In genomic region chr8:84989810-84990209, GRCm38 (mm10) we compare ENCODE assay signal across 8 mouse cellular contexts. TPM values are rescaled to one million over a fixed set of nuclear protein-coding genes. Genes with fewer than 3 reads are reported as not detected.
DNase-seq lines count a peak whose midpoint lies in the region; ATAC-seq and TF ChIP-seq lines count a peak whose summit lies in the region.

No protein-coding gene starts in this region.

- no peak; a peak in 1 of 4 replicates for TF ChIP-seq EP300 in MEL (IDR thresholded peaks at IDR 0.05; ENCODE audit: low read depth in 1 of 2, low read length in 2 of 2)

- H3K9ac ChIP-seq in MEL (ENCODE audit: control insufficient read depth, low read depth, low read length, poor library complexity, severe bottlenecking) = peak overlapping the region; percentile 87
- H3K9ac ChIP-seq in lung, embryonic 16.5 days (ENCODE audit: low read length) = peak overlapping the region; percentile 75

- peaks cover 0 to 16% of the 10 kb centered on the region in 2 experiments; a peak in 2 of 4 replicates for H3K36me3 ChIP-seq in MEL (ENCODE audit: control insufficient read depth in 1 of 2, insufficient read depth in 2 of 2, low read length in 2 of 2)
- no peaks in the 10 kb centered on the region for H3K36me3 ChIP-seq in lung, embryonic 16.5 days (ENCODE audit: control insufficient read depth, insufficient read depth, low read length)
- H3K36me3 ChIP-seq in thymus, adult 2 months (ENCODE audit: control insufficient read depth, insufficient read depth, low read length) = no peaks in the 10 kb centered on the region

- H3K4me2 ChIP-seq in lung, embryonic 16.5 days (ENCODE audit: low read depth, low read length) = peak overlapping the region; percentile 88

- peak; percentile 82 for TF ChIP-seq RAD21 in MEL (IDR thresholded peaks at IDR 0.05; ENCODE audit: low read depth, low read length)

- peak; percentile 95 for DNase-seq in MEL (ENCODE audit: low read depth, low spot score)
- DNase-seq in cerebellum, adult 9-10 months = peak; percentile 93
- peak; percentile 86 for DNase-seq in layer of hippocampus, adult 9-11 months
- DNase-seq in thymus, adult 2 months = peak; percentile 92

- no peaks in the 10 kb centered on the region for H3K9me3 ChIP-seq in MEL (replicated peaks; ENCODE audit: insufficient read depth, low read length)
- H3K9me3 ChIP-seq in lung, embryonic 16.5 days (ENCODE audit: control insufficient read depth, low read length) = no peaks in the 10 kb centered on the region

- peak; percentile 18; the same call in 1 of the 2 replicates for ATAC-seq in frontal cortex, adult (ENCODE audit: low TSS enrichment)
- ATAC-seq in hematopoietic stem cell, adult 5-6 weeks (replicated peaks in 1 of 2; ENCODE audit: insufficient read depth in 1 of 2, low FRiP score in 2 of 2, low TSS enrichment in 1 of 2, low read depth in 1 of 2, poor library complexity in 2 of 2, severe bottlenecking in 2 of 2) = peak; percentile 43 to 51; a peak in 3 of 4 replicates
- ATAC-seq in lung, embryonic 16.5 days (ENCODE audit: low read depth) = peak; percentile 64

- TF ChIP-seq CTCF in MEL (IDR thresholded peaks at IDR 0.05 in 2 of 3, conservative IDR thresholded peaks at IDR 0.05 in 1 of 3; ENCODE audit: control insufficient read depth in 1 of 3, insufficient read depth in 1 of 3, low read depth in 2 of 3, low read length in 3 of 3, poor library complexity in 1 of 3, severe bottlenecking in 1 of 3) = peak; percentile 60 to 99 (median 97); a peak in 5 of 6 replicates
- TF ChIP-seq CTCF in olfactory bulb, adult 2 months (IDR thresholded peaks at IDR 0.05; ENCODE audit: insufficient read depth, low read depth, low read length) = peak; percentile 91
- TF ChIP-seq CTCF in thymus, adult 2 months (IDR thresholded peaks at IDR 0.05; ENCODE audit: borderline replicate concordance, control insufficient read depth, extremely low read depth, insufficient read depth, low read length, poor library complexity) = peak; percentile 97

- TF ChIP-seq POLR2A in MEL (IDR thresholded peaks at IDR 0.05; ENCODE audit: control insufficient read depth in 1 of 2, insufficient read depth in 1 of 2, low read depth in 1 of 2, low read length in 2 of 2, poor library complexity in 1 of 2) = no peak
- TF ChIP-seq POLR2A in olfactory bulb, adult 2 months (IDR thresholded peaks at IDR 0.05; ENCODE audit: insufficient read depth, low read depth, low read length) = no peak
- TF ChIP-seq POLR2A in thymus, adult 2 months (IDR thresholded peaks at IDR 0.05; ENCODE audit: control insufficient read depth, extremely low read depth, insufficient read depth, low read length, poor library complexity) = no peak

- H3K27ac ChIP-seq in MEL (ENCODE audit: control insufficient read depth, low read depth, low read length) = peak overlapping the region; percentile 68
- H3K27ac ChIP-seq in lung, embryonic 16.5 days (ENCODE audit: low read length) = peak overlapping the region; percentile 94
- H3K27ac ChIP-seq in olfactory bulb, adult 2 months (ENCODE audit: insufficient read depth, low read depth, low read length) = peak overlapping the region; percentile 53
- 0 out of 2 replicates have a peak overlapping the region, but pooled peaks have one; percentile 6 for H3K27ac ChIP-seq in thymus, adult 2 months (ENCODE audit: control insufficient read depth, insufficient read depth, low read length)

- peak overlapping the region; percentile 55 to 59 for H3K4me3 ChIP-seq in MEL (ENCODE audit: control insufficient read depth in 1 of 2, insufficient read depth in 1 of 2, low read depth in 2 of 2, low read length in 2 of 2)
- peak overlapping the region; percentile 73 for H3K4me3 ChIP-seq in lung, embryonic 16.5 days (ENCODE audit: low read length)
- peak overlapping the region; percentile 43 for H3K4me3 ChIP-seq in olfactory bulb, adult 2 months (ENCODE audit: insufficient read depth, low read depth, low read length)
- H3K4me3 ChIP-seq in thymus, adult 2 months (ENCODE audit: control insufficient read depth, insufficient read depth, low read length) = peak overlapping the region; percentile 33

- H3K4me1 ChIP-seq in MEL (ENCODE audit: control insufficient read depth in 1 of 2, insufficient read depth in 2 of 2, low read length in 2 of 2) = peaks cover 0 to 25% of the 10 kb centered on the region in 2 experiments; a peak in 3 of 4 replicates
- peaks cover 28% of the 10 kb centered on the region for H3K4me1 ChIP-seq in lung, embryonic 16.5 days (replicated peaks; ENCODE audit: control insufficient read depth, insufficient read depth, low read length)
- H3K4me1 ChIP-seq in olfactory bulb, adult 2 months (ENCODE audit: control insufficient read depth, insufficient read depth, low read length) = peaks cover 22% of the 10 kb centered on the region
- H3K4me1 ChIP-seq in thymus, adult 2 months (replicated peaks; ENCODE audit: control insufficient read depth, insufficient read depth, low read length) = peaks cover 19% of the 10 kb centered on the region

- WGBS in lung, embryonic 16.5 days = under 1% methylated on average over 15 of the region's 15 CpGs
- WGBS in olfactory bulb, adult 2 months = 0% methylated on average over 15 of the region's 15 CpGs
- 0% methylated on average over 15 of the region's 15 CpGs for WGBS in thymus, adult 2 months

- H3K27me3 ChIP-seq in MEL (ENCODE audit: control insufficient read depth in 1 of 2, insufficient read depth in 2 of 2, low read length in 2 of 2) = no peaks in the 10 kb centered on the region
- H3K27me3 ChIP-seq in lung, embryonic 16.5 days (ENCODE audit: control insufficient read depth, insufficient read depth, low read depth, low read length) = no peaks in the 10 kb centered on the region
- H3K27me3 ChIP-seq in thymus, adult 2 months (ENCODE audit: control insufficient read depth, insufficient read depth, low read length) = no peaks in the 10 kb centered on the region

- H3K79me2 ChIP-seq in MEL (ENCODE audit: control insufficient read depth, insufficient read depth, low read length, poor library complexity) = peaks cover 6% of the 10 kb centered on the region; the same call in 1 of the 2 replicates

TF ChIP-seq in MEL, 35 proteins besides CTCF, POLR2A, EP300 and RAD21 (continues in another document):
- peak; percentile 98 for TF ChIP-seq ZC3H11A (IDR thresholded peaks at IDR 0.05; ENCODE audit: low read depth, low read length)
- TF ChIP-seq KAT2A (conservative IDR thresholded peaks at IDR 0.05; ENCODE audit: low read depth, low read length) = no peak
- no peak for TF ChIP-seq JUND (IDR thresholded peaks at IDR 0.05; ENCODE audit: low read depth, low read length)
- TF ChIP-seq MYC (IDR thresholded peaks at IDR 0.05; ENCODE audit: low read depth, low read length) = no peak
- 0 out of 2 replicates have a peak, but pooled peaks have one; percentile 10 for TF ChIP-seq MXI1 (IDR thresholded peaks at IDR 0.05; ENCODE audit: low read depth, low read length)
- TF ChIP-seq SMC3 (IDR thresholded peaks at IDR 0.05; ENCODE audit: low read depth, low read length) = peak; percentile 99
- no peak for TF ChIP-seq NRF1 (IDR thresholded peaks at IDR 0.05; ENCODE audit: insufficient read depth, low read depth, low read length, poor library complexity, severe bottlenecking)

RNA-seq across cellular contexts. Expression of gene Hook2, which starts 0.6 kb away (rescaled TPM):
- 10.5 and 11.5 TPM in 2 replicates for total RNA-seq in MEL (2012; rRNA removed)
- 10 to 100 TPM in 1 of 2 experiments, not detected in 1; 17.5 TPM for polyA plus RNA-seq in MEL (2012; ENCODE audit: insufficient read depth in 1 of 2, insufficient read length in 2 of 2, low read depth in 1 of 2, low replicate concordance in 2 of 2, missing spikeins in 1 of 2)
- total RNA-seq in hematopoietic stem cell, adult 5-6 weeks (2017) = 17.9 and 18.5 TPM in 2 replicates
- polyA plus RNA-seq in lung, embryonic 16.5 days (2015; fragmentation: Nextera tagmentation; extraction: Ambion mirVana) = 24.2 and 27.2 TPM in 2 replicates
- polyA plus RNA-seq in olfactory bulb, adult 2 months (2012; ENCODE audit: insufficient read depth, insufficient read length, low replicate concordance, missing spikeins) = not detected in 2 replicates
- 7.2 and 7.4 TPM in 2 replicates for polyA plus RNA-seq in thymus, adult 2 months (2012; rRNA removed)

RNA-seq across cellular contexts. Expression of gene Junb, which starts 11.3 kb away (rescaled TPM):
- 49.6 and 72.7 TPM in 2 replicates for total RNA-seq in MEL (2012; rRNA removed)
- polyA plus RNA-seq in MEL (2012; ENCODE audit: insufficient read depth in 1 of 2, insufficient read length in 2 of 2, low read depth in 1 of 2, low replicate concordance in 2 of 2, missing spikeins in 1 of 2) = 10 to 100 TPM in 1 of 2 experiments, not detected in 1; 41.6 TPM
- total RNA-seq in hematopoietic stem cell, adult 5-6 weeks (2017) = 208 and 220 TPM in 2 replicates
- polyA plus RNA-seq in lung, embryonic 16.5 days (2015; fragmentation: Nextera tagmentation; extraction: Ambion mirVana) = 13.7 and 15.5 TPM in 2 replicates
- not detected in 2 replicates for polyA plus RNA-seq in olfactory bulb, adult 2 months (2012; ENCODE audit: insufficient read depth, insufficient read length, low replicate concordance, missing spikeins)
- 125 and 128 TPM in 2 replicates for polyA plus RNA-seq in thymus, adult 2 months (2012; rRNA removed)

RNA-seq across cellular contexts. Expression of gene Rnaseh2a, which starts 20.2 kb away (rescaled TPM):
- total RNA-seq in MEL (2012; rRNA removed) = 105 TPM in 2 replicates
- 100 to 1,000 TPM in 1 of 2 experiments, not detected in 1; 109 TPM for polyA plus RNA-seq in MEL (2012; ENCODE audit: insufficient read depth in 1 of 2, insufficient read length in 2 of 2, low read depth in 1 of 2, low replicate concordance in 2 of 2, missing spikeins in 1 of 2)
- 59.7 and 112 TPM in 2 replicates for total RNA-seq in hematopoietic stem cell, adult 5-6 weeks (2017)
- polyA plus RNA-seq in lung, embryonic 16.5 days (2015; fragmentation: Nextera tagmentation; extraction: Ambion mirVana) = 114 and 119 TPM in 2 replicates
- polyA plus RNA-seq in olfactory bulb, adult 2 months (2012; ENCODE audit: insufficient read depth, insufficient read length, low replicate concordance, missing spikeins) = not detected in 2 replicates
- polyA plus RNA-seq in thymus, adult 2 months (2012; rRNA removed) = 69.4 and 76.1 TPM in 2 replicates

RNA-seq across cellular contexts. Expression of gene Prdx2, which starts 20.4 kb away (rescaled TPM):
- 502 and 643 TPM in 2 replicates for total RNA-seq in MEL (2012; rRNA removed)
- 100 to 1,000 TPM; 679 to 773 TPM for polyA plus RNA-seq in MEL (2012; ENCODE audit: insufficient read depth in 1 of 2, insufficient read length in 2 of 2, low read depth in 1 of 2, low replicate concordance in 2 of 2, missing spikeins in 1 of 2)
- 469 and 528 TPM in 2 replicates for total RNA-seq in hematopoietic stem cell, adult 5-6 weeks (2017)
- polyA plus RNA-seq in lung, embryonic 16.5 days (2015; fragmentation: Nextera tagmentation; extraction: Ambion mirVana) = 644 and 691 TPM in 2 replicates
- polyA plus RNA-seq in olfactory bulb, adult 2 months (2012; ENCODE audit: insufficient read depth, insufficient read length, low replicate concordance, missing spikeins) = not detected in 2 replicates
- 162 and 183 TPM in 2 replicates for polyA plus RNA-seq in thymus, adult 2 months (2012; rRNA removed)

RNA-seq across cellular contexts. Expression of gene Gm49661, which starts 20.6 kb away (rescaled TPM):
- 3.9 and 4.7 TPM in 2 replicates for total RNA-seq in MEL (2012; rRNA removed)
- polyA plus RNA-seq in MEL (2012; ENCODE audit: insufficient read depth in 1 of 2, insufficient read length in 2 of 2, low read depth in 1 of 2, low replicate concordance in 2 of 2, missing spikeins in 1 of 2) = not detected
- not detected in 2 replicates for total RNA-seq in hematopoietic stem cell, adult 5-6 weeks (2017)
- polyA plus RNA-seq in lung, embryonic 16.5 days (2015; fragmentation: Nextera tagmentation; extraction: Ambion mirVana) = not detected in 2 replicates
- not detected in 2 replicates for polyA plus RNA-seq in olfactory bulb, adult 2 months (2012; ENCODE audit: insufficient read depth, insufficient read length, low replicate concordance, missing spikeins)
- polyA plus RNA-seq in thymus, adult 2 months (2012; rRNA removed) = 4.3 TPM in 1 of 2 replicates, not detected in the other

Comparison
In these comparisons a context has a peak if more than half of its experiments do, and no peak if none do; other contexts are left out.
1. Peak in every context shown above with its lines: DNase-seq, ATAC-seq, H3K4me3 ChIP-seq and H3K27ac ChIP-seq.
2. H3K27ac ChIP-seq: peak in every context shown above with its lines; median percentile 94 in lung, embryonic 16.5 days; 68 in MEL; 53 in olfactory bulb, adult 2 months; 6 in thymus, adult 2 months.
3. RNA of gene Rnaseh2a, which starts 20.2 kb away (polyA plus RNA-seq): 109 TPM in MEL, 114 to 119 TPM in lung, embryonic 16.5 days and 69.4 to 76.1 TPM in thymus, adult 2 months; not detected in olfactory bulb, adult 2 months; every median in the first group is over 10 times any median in the second.